Mouse (Mus musculus) right cerebral cortex, postnatal 10 days (tissue): ENCODE data around the gene N4bp2l1.

Source experiments
- DNase-seq, 2 experiments: peaks; one replicate each; pipeline ENCODE4 v3.0.0; 2021; ENCODE audit warnings: low spot score in 2 of 2

Gene N4bp2l1

DNA sequence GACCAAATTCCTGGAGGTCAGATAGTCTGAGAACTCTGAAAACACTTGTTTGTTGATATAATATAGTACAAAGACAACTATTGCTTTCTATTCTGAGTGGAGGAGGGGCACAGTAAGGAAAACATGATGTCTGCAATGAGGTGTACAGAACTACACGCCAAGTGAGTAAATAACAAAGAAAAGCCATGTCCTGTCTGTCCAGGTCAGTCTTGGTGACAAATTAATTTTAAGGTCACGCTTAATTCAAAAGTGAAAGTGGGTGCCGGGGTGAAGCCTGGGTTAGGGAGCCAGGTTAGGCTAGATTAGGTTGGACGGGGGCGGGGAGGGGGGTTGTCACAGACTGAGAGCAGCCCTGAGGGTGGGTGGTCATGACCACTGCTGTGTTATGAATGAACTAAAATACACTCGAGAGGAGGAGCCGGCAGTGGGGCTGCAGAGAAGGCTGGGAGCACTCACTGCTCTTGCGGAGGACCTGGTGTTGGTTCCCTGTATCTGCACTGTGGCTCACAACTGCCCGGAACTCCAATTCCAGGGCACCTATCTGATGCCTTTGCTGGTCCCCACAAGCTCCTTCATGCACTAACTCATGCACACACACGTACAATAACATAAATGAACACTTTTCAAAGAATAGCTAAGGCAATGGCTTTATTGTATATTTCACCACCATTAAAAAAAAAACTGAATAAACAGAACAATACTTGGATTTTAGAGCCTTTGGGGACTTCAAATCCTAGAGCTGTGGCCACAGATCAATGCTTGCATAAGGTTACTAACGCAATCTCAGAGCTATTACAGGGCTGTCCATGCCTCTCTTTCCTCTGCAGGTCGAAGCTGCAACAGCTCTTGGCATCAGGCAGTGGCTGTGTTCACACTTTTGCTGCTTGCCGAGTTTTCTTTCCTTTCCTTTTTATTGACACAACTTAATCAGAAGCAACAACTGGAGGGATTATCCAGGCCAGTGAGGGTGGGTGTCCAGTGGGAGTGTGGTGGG lies 2.6 kb upstream of the N4bp2l1 start:
- no peak for DNase-seq

DNA sequence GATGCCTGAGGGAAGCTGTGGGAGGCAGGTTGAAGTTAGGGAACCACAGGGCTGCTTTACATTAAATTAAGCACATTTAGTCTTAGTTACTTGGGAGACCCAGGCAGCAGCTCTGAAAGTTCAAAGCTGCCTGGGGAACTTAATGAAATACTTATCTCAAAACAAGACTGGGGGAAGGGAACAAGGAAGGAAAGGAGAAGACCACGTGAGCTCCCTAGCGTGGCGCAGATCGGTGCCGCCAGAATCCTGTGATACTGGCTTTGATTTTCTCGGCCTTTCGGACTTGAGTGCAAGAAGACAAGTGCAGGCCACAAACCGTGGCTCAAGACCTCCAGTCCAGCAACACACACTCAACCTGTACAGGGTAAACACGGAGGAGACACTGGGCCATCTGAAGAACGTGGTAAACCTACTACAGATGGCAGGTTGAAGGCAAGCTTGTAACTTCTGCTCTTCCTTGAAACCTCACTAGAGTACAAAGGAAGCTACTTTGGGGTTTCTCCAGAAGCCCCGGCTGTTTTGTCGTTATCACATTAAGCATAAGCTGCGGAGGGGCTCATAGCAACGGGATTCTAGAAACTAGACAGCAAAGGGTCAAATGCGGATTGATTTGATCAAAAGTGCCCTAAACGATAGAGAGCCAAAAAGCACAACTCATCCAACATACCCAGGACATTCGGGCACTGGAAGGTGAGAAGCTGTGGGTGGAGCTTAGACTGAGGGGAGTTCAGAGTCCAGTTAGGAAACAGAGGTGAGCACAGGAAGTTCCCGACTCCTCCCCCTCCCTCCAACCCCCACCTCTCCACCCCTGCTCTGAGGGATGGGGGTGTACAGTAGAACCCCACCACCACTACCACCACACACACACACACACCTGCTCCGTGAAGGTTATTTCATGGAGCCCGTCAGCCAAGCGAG lies 1.5 kb upstream of the N4bp2l1 start:
- no peak for DNase-seq

DNA sequence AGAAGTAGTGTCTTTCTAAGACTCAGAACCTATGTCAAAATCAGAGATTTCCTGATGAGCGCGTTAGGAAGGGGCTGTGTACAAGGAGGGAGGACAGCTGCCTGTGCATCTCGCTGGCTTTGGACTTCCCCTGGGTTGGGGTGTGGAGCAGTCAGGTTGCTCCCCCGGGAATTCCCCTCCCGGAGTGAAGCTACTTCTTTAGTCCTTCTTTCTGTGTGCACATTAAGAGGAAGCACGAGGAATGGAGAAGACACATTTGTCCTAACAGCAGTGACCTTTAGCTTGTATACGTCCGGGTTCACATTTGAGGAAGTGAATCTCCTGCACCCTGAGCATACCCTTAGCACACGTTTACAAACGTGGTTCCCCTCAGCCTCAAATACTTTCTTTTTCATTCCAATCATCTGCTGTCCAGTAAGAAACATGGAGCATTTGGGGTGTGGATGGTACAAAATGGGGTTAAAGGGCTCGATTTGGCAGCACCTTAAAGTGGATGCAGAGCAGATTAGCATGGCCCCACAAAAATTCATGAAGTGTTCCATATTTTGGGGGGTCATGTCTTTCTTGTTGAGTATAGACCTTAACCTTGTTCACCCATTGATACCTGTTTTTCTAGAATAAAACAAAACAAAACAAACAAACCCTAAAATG lies 1.5 kb downstream of the N4bp2l1 start:
- DNase-seq: no peak

DNA sequence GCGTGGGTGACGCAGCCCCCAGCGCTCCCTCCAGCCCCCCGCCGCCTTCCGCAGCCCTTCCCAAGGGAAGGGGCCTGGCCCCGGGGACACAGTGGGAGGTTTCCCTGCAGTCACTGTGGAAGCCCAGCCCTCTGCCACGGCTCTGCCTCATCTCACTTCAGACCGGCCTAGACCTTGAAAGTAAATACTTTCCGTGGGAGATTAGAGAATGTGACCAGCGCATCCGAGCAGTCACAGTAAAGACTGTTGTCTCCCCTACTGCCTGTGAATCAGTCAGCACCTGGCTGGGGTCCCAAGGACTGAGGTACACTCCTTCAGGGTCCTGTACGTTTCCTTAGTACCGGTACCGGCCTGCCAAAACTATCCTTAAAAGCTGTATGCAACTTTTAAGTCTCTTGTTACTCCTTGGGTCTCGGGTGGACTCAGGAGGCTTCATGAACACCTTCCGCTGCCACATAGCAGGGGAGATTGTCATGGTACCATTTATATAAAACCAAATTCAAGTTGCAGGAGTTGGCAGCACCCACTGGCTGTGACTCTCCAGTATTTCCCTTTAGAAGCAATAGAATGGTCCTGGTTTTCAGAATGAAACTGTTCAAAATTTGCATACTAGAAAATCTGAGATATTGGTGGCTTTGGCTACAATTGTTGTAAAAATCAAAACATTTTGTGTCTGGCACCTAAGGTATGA lies 2.2 kb downstream of the N4bp2l1 start:
- peak; percentile 38 to 50 for DNase-seq

DNA sequence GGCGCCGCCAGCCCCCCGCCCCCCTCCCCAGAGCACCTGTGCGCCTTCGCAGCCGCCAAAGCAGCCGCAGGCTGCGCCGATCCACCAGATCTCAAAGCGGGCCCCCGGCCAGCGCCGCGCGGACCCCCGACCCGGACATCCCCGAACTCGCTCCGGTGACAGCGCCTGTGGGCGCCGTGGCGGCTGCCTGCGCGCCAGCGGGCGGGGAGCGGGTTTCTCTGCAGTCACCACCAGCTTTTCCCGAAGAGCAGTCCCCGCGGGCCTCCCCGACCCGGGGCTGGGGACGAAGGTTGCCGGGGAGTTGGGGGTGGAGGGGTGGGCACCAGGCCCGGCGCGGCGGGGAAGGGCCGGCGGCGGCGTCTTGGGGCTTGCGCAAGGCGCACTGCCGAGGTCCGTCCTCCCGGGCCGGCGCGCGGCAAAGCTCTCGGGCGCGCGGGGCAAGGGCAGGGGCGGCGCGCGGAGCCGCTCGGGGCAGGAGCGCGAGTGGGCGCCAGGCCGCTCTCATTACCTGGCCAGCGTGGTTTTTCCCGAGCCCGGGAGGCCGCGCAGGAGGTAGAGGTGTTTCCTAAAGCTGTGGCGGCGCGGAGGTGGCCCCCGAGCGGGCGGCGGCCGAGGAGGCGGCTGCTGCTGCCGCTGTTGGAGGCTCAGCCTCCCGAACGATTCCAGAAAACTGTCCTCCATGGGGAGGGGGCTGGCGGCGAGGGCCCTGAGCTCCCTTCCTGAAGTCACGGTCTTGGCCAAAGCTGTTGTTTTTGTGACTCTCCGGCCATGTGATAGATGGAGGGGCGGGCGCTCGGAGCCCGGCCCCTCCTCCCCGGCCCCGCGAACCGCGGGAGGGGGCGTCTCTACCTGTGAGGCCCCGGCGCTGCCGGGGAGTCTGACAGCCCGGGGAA lies 3.0 kb downstream of the N4bp2l1 start:
- DNase-seq: peak; percentile 67 to 71

DNA sequence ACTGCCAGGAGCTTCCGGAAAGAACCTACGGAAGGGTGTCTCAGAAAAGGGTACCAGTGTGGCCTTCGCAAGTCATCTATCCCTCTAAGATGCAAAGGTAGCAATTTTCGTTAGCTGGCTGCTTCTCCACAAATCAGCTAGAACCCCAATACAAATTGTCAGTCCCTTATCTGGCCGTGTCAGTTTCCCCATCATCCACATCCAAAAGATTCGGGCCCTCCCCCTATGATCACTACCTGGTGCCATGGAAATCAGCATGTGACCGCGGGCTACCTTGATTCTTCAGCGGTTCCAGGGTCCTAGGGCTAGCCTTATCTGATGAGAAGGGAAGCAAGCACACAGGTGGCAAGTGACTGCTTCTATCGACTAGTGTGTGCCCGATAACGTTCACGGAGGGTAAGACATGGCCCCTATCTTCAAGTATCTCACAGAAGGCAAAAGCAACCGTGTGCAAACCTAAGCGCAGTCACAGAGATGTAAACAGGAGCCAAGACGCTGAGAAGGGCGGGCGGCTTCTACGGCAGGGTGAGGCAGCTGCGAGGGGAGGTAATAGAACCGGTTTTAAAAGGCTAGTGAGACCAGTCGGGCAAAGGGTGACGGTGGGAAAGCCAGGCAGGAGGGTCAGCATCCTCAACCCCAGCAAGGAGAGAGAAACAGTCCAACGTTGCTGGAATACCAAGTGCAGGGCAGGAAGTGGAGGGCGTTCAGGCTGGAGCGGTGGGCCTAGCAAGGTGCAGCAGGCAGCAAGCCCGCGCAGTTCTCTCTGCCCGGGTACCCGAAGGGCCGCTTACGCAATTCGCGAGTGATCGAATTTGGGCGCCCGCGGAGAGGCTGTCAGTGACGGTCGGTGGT lies 3.9 kb downstream of the N4bp2l1 start:
- peak; percentile 65 to 76 for DNase-seq

DNA sequence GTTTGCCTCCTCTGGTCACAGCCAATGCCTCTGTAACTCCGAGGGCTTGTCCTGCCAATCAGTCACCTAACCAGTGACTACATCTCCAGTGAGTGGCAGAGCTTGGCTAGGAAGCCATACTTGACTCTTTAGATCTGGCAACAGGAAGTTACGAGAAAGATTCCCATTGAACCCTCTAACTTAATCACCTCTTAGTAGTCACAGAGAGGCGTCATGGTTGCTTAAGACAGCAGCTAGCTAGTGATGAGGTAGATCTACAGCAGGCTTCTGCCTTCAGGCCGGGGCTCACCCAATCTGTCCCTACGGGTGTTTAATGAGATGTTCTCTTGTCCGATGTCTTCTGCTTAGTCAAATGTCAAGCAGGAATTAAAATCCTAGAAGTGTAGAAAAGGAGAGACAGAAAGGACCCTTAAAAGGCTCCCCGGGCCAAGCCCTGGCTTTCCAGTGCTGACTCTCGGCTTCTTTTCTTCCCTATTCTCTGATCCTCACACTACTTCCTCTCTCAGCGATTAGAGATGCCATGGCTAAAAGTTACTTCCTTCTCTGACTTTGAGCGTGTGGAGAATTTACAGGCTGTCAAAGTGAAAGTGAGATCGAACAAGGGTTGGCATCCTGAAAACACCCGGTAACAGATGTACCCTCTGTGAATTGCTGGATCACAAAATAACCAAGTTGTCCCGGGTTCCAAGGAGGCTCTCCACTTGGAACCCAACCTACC lies 4.6 kb downstream of the N4bp2l1 start:
- DNase-seq: no peak

DNA sequence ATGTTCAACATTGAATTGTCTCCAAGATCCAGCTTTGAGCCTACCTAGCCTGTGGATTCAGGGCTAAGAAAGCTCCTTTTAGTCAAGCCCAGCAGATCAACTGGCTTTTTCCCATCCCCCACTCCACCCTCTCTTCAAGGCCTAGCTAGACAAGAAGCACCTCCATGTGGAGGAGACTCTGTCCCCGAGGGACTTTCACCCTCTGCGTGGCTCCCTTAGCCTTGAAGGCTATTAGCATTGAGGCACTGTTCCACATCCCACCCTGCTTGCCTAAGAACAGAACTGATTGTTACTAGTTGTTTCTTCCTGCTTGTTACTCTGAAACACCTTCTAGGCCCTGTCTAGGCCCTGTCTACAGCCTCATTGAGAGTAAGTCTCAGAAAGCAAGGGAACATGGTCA lies 7.0 kb downstream of the N4bp2l1 start:
- no peak for DNase-seq

DNA sequence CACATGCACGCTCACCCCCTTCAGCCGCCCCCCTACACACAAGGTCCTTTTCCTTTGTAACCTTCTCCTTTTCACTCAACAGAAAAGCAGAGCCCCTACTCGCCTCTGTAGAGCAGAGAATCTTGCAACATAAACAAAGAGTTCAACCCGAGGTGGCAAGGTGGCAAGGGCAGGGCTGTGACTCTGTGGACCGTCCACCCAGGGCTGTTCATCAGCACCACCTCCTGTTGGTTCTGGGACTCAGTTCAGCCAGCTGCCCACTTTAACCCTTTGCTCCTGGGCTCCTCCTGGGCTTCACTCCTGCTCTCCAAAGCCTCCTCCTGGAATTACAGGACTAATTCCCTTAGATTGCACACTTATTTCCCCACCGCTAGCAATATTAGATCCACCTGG lies 12.7 kb downstream of the N4bp2l1 start:
- no peak for DNase-seq

DNA sequence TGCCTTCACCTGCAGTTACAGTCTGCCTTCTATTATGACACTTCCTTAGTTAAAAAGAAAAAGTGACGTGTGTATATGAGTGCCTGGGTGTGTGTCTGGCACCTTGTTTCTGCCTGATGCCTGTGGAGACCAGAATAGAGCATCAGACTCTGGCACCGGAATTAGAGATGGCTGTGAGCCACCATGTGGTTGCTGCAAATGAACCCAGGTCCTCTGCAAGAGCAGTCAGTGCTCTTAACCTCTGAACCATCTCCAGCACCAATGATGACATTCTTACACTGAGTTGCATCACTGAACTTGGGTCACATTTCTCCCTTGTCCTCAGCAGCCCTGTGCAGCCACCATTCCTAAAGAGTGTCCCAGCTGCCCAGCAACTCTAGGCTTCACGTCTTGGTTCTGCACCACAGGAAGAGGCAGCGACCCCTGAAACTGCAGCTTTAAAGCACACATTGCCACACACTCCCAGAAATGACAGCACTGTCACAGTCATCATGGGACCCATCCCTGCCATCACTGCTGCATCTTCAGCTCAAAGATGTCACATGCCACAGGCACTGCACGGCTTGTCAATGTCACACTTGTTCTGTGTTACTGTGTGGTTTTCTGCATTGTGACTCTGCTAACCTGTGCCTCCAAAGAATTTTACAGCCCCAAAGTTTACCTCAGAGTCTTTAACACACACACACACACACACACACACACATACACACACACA lies 13.2 kb downstream of the N4bp2l1 start:
- DNase-seq: no peak

DNA sequence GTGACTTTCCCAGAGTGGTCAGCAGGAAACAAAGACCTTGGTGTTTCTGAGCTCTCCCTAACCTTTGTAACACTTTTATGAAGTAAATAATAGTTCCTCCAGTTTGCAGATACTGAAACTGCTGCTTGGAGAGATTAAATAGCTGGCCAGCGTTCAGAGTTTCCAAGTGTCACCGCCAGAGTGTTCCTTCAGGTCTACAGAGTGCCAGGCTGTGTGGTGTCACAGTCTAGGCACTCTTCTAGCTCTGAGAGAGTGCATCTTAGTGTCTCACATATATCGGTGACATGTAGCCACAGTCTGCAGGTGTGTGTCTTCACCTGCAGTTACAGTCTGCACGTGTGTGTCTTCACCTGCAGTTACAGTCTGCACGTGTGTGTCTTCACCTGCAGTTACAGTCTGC lies 13.8 kb downstream of the N4bp2l1 start:
- no peak for DNase-seq

DNA sequence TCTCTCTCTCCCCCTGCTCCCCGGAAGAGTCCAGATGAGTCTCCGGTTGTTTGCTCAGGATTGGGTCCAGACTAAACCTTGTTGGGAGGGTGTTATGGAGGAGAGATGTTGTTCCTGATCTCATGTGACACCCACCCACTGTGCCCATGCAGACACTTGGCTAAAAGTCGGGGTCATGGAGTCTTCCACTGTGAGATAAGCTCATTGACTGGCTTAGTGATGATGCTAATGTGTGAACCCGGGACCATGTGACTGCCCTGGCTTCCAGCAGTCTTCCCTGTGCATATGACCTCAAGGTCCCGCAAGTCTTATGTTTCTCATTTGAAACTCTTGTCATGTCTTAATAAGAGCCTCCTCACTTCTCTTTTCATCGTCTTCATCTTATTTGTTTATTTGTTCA lies 15.8 kb downstream of the N4bp2l1 start:
- no peak for DNase-seq

DNA sequence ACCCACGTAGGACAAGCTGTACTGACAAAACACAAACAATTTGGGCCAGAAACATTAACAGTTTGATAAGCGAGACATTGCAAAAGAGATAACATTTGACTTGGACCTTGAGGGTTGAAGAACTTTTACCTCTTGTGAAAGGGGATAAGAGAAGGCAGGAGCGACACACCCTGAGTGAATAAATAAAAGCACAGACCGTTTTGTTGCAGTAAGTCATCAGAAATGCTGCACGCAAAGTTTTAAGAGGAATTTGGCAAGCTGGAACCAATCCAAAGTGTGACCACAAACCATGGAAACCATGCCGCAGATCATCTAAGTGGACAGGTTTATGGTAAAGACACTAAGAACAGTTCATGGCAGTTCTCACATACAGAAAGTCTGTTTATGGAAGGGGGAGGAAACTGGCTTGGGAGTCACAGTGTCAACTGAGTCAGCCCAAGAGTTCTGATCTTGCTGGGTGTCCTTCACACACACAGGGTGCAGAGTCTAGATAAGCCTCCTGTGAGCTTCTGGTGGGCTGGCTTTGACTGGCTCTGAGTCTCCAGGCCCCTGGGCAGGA lies 18.3 kb downstream of the N4bp2l1 start:
- no peak for DNase-seq

DNA sequence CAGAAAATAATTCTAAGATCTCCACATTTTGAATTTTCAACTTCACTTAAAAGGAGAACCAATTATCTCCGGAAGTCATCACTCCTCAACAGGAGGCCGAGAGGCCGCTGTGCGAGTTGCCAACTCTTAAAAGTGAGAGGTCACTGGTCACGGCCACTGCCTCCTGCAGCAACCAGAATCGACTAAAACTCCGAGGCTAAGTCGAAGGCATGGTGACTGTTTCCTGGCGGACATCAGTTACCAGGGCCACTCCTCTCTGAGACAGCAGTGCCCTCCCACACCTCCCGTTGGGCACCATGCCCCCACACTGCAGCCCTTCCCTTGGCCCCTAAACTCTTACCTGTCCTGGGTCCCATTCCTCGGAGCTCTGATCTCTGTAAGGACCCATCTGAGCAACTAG lies 20.2 kb downstream of the N4bp2l1 start:
- no peak for DNase-seq

DNA sequence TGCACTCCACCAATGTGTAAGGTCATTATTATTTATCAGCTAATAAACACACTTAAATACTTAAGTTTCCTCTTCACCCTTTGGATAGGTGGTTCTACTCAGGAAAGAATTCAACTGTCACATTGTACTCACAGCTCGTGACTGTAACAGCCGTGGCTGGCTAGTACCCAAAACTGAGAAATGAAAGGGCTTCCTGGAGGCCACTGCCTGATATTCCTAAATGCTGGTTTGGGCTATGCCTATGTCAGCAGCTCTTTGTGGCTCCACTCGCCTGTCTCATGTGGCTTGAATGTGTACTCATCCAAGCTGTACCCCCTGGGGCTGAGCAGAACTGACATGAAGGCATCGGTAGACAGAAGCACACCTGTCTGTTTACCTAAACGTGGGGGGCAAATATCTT lies 22.1 kb downstream of the N4bp2l1 start:
- no peak for DNase-seq

DNA sequence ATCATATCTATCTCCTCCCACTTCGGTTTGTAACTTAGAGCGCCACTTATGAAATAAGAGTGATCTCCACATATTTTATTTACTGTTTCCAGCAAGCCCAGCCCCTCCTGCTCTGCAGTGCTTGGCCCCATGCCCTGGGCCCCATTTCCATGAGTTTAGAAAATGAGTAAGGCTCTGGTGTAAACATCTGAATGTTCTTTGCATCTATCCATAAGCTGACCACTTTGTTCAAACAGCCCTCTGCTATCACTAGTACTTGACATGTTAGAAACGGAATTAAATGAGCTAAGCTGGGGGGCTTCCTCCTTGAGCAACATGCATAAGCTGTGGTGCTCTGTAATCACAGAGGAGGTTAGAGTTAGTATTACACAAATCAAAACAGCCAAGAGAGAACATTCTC lies 22.6 kb downstream of the N4bp2l1 start:
- DNase-seq: no peak

DNA sequence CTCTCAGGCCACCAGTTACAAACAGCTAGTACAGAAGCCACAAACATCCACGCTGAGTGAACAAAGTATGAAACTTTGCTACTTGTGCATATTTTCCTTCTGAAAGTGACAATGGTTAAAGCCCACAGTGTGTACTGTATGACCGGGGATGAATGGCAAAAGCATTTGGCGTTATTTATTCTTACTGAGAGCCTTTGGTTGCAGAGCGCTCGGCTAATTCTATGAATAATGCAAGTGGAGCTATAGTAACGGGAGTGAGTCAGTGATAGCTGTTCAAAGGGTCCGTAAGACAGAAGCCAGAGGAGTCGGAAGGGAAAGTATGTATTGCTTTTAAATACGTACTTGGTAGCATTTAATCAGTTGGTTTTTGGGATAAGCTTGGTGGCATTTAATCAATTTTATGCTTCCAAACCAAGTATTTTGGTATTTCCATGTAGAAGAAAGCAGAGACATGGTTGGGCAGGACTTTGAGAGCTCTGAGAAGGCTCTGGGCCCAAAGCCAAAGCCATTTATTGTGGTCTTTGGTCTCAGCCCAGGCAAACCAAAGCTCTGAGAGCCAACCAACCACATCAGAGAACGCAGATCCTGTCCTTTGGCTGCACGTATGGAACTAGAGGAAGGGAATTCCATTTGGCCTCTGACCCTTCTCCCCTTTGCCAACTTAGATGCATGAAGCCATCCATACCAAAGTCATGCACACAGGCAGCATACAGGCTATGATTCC lies 26.3 kb downstream of the N4bp2l1 start:
- DNase-seq: peak; percentile 53 to 56
